Mouse (Mus musculus): ENCODE measurements at regions not wholly inside any gene's neighbourhood (a gene's known extent, or its start where the extent isn't known, plus 50 kb on each side); places are given as distances from the start of the nearest gene placed in this dataset.

GRCm38 (mm10) chr1:14485746-14486145, 1607.4 kb downstream of the 4930444P10Rik start:
- no peak overlapping the region for H3K27ac ChIP-seq (ENCODE audit: low read depth, low read length)
- H3K4me3 ChIP-seq (ENCODE audit: low read depth, low read length) = no peak overlapping the region
- no peaks in the 10 kb centered on the region for H3K4me1 ChIP-seq (ENCODE audit: insufficient read depth, low read length)
- H3K27me3 ChIP-seq (ENCODE audit: insufficient read depth, low read length) = no peaks in the 10 kb centered on the region
- H3K4me2 ChIP-seq (ENCODE audit: low read depth, low read length, poor library complexity, severe bottlenecking) = no peak overlapping the region
- WGBS = 64% methylated on average over 2 of the region's 2 CpGs
- H3K9me3 ChIP-seq (ENCODE audit: low read length) = no peaks in the 10 kb centered on the region
- no peak overlapping the region for H3K9ac ChIP-seq (replicated peaks; ENCODE audit: low read length, poor library complexity, severe bottlenecking)
- ATAC-seq (ENCODE audit: low FRiP score) (no peak), DNase-seq (ENCODE audit: low spot score) (no peak)
- no peaks in the 10 kb centered on the region for H3K36me3 ChIP-seq (ENCODE audit: insufficient read depth, low read length)
- TF ChIP-seq CTCF (IDR thresholded peaks at IDR 0.05) = no peak

- H3K27me3 ChIP-seq (ENCODE audit: insufficient read depth, low read length) = no peaks in the 10 kb centered on the region
- H3K4me2 ChIP-seq (ENCODE audit: low read depth, low read length, poor library complexity, severe bottlenecking) = no peak overlapping the region
- DNase-seq (ENCODE audit: low spot score) = no peak
- H3K9me3 ChIP-seq (ENCODE audit: low read length) = no peaks in the 10 kb centered on the region
- H3K9ac ChIP-seq (replicated peaks; ENCODE audit: low read length, poor library complexity, severe bottlenecking) = no peak overlapping the region
- no peak for TF ChIP-seq CTCF (IDR thresholded peaks at IDR 0.05)
- H3K4me3 ChIP-seq (ENCODE audit: low read depth, low read length) = no peak overlapping the region
- WGBS = 86% methylated on average over 6 of the region's 6 CpGs
- no peaks in the 10 kb centered on the region for H3K4me1 ChIP-seq (ENCODE audit: insufficient read depth, low read length)
- no peaks in the 10 kb centered on the region for H3K36me3 ChIP-seq (ENCODE audit: insufficient read depth, low read length)
- no peak overlapping the region for H3K27ac ChIP-seq (ENCODE audit: low read depth, low read length)
- ATAC-seq (ENCODE audit: low FRiP score) = 0 out of 2 replicates have a peak, but pooled peaks have one; percentile 16
These were observed 1608.8 kb downstream of the 4930444P10Rik start for GRCm38 (mm10) chr1:14484121-14484916.

GRCm38 (mm10) chr1:14472294-14472693, 1620.8 kb downstream of the 4930444P10Rik start:
- no peak overlapping the region for H3K9ac ChIP-seq (replicated peaks; ENCODE audit: low read length, poor library complexity, severe bottlenecking)
- no peak for TF ChIP-seq CTCF (IDR thresholded peaks at IDR 0.05)
- no peak overlapping the region for H3K27ac ChIP-seq (ENCODE audit: low read depth, low read length)
- H3K9me3 ChIP-seq (ENCODE audit: low read length) = no peaks in the 10 kb centered on the region
- no peaks in the 10 kb centered on the region for H3K4me1 ChIP-seq (ENCODE audit: insufficient read depth, low read length)
- DNase-seq (ENCODE audit: low spot score) = no peak
- WGBS = 26% methylated on average over 3 of the region's 3 CpGs
- no peaks in the 10 kb centered on the region for H3K27me3 ChIP-seq (ENCODE audit: insufficient read depth, low read length)
- no peaks in the 10 kb centered on the region for H3K36me3 ChIP-seq (ENCODE audit: insufficient read depth, low read length)
- no peak for ATAC-seq (ENCODE audit: low FRiP score)
- H3K4me3 ChIP-seq (ENCODE audit: low read depth, low read length) = no peak overlapping the region
- no peak overlapping the region for H3K4me2 ChIP-seq (ENCODE audit: low read depth, low read length, poor library complexity, severe bottlenecking)

GRCm38 (mm10) chr1:14471551-14471950, 1621.6 kb downstream of the 4930444P10Rik start:
- 12% methylated on average over 2 of the region's 2 CpGs for WGBS
- no peak for TF ChIP-seq CTCF (IDR thresholded peaks at IDR 0.05)
- Histone ChIP-seq H3K27me3 (ENCODE audit: insufficient read depth, low read length) (no peaks in the 10 kb centered on the region), H3K4me1 (ENCODE audit: insufficient read depth, low read length) (no peaks in the 10 kb centered on the region), H3K27ac (ENCODE audit: low read depth, low read length) (no peak overlapping the region), H3K9me3 (ENCODE audit: low read length) (no peaks in the 10 kb centered on the region), H3K9ac (replicated peaks; ENCODE audit: low read length, poor library complexity, severe bottlenecking) (no peak overlapping the region), H3K4me2 (ENCODE audit: low read depth, low read length, poor library complexity, severe bottlenecking) (no peak overlapping the region), H3K4me3 (ENCODE audit: low read depth, low read length) (no peak overlapping the region), H3K36me3 (ENCODE audit: insufficient read depth, low read length) (no peaks in the 10 kb centered on the region)
- ATAC-seq (ENCODE audit: low FRiP score) (no peak), DNase-seq (ENCODE audit: low spot score) (no peak)

- Histone ChIP-seq H3K9ac (replicated peaks; ENCODE audit: low read length, poor library complexity, severe bottlenecking) (no peak overlapping the region), H3K36me3 (ENCODE audit: insufficient read depth, low read length) (no peaks in the 10 kb centered on the region), H3K4me3 (ENCODE audit: low read depth, low read length) (no peak overlapping the region), H3K27me3 (ENCODE audit: insufficient read depth, low read length) (no peaks in the 10 kb centered on the region), H3K9me3 (ENCODE audit: low read length) (no peaks in the 10 kb centered on the region), H3K4me1 (ENCODE audit: insufficient read depth, low read length) (no peaks in the 10 kb centered on the region), H3K4me2 (ENCODE audit: low read depth, low read length, poor library complexity, severe bottlenecking) (no peak overlapping the region), H3K27ac (ENCODE audit: low read depth, low read length) (no peak overlapping the region)
- DNase-seq (ENCODE audit: low spot score) (no peak), ATAC-seq (ENCODE audit: low FRiP score) (no peak)
- TF ChIP-seq CTCF (IDR thresholded peaks at IDR 0.05) = no peak
- WGBS = 26% methylated on average over 5 of the region's 5 CpGs
These were observed 1628.2 kb downstream of the 4930444P10Rik start for GRCm38 (mm10) chr1:14464788-14465482.

GRCm38 (mm10) chr1:14462496-14462895, 1630.6 kb downstream of the 4930444P10Rik start:
- no peaks in the 10 kb centered on the region for H3K9me3 ChIP-seq (ENCODE audit: low read length)
- H3K27me3 ChIP-seq (ENCODE audit: insufficient read depth, low read length) = no peaks in the 10 kb centered on the region
- H3K36me3 ChIP-seq (ENCODE audit: insufficient read depth, low read length) = no peaks in the 10 kb centered on the region
- WGBS = 28% methylated on average over 3 of the region's 3 CpGs
- no peak overlapping the region for H3K27ac ChIP-seq (ENCODE audit: low read depth, low read length)
- no peak overlapping the region for H3K4me3 ChIP-seq (ENCODE audit: low read depth, low read length)
- DNase-seq (ENCODE audit: low spot score) = peak; percentile 7
- no peak for ATAC-seq (ENCODE audit: low FRiP score)
- no peaks in the 10 kb centered on the region for H3K4me1 ChIP-seq (ENCODE audit: insufficient read depth, low read length)
- no peak overlapping the region for H3K9ac ChIP-seq (replicated peaks; ENCODE audit: low read length, poor library complexity, severe bottlenecking)
- no peak for TF ChIP-seq CTCF (IDR thresholded peaks at IDR 0.05)
- H3K4me2 ChIP-seq (ENCODE audit: low read depth, low read length, poor library complexity, severe bottlenecking) = no peak overlapping the region
